Mouse (Mus musculus) hindbrain, embryonic 15.5 days (tissue): ENCODE data around the gene Sprr2f. TPM values are rescaled to one million over a fixed set of nuclear protein-coding genes. Genes with fewer than 3 reads are reported as not detected.

Experiments used
- ATAC-seq: fragments of 200-750 bp; cut with Nextera tagmentation; 2 replicates; pipeline ENCODE4 v1.8.0; 2017; ENCODE audit warnings: low read depth, moderate number of reproducible peaks, moderate TSS enrichment; ENCODE audit not compliant: low FRiP score
- H3K27ac ChIP-seq: fragments of 300-500 bp; sonication (generic); replicated peaks from 2 replicates; pipeline ENCODE4 v1.5.1; 2015; ENCODE audit warnings: mild to moderate bottlenecking, inconsistent platforms
- H3K27me3 ChIP-seq: fragments of 300-500 bp; sonication (generic); 2 replicates; pipeline ENCODE4 v1.6.1; 2015; ENCODE audit warnings: control low read depth, inconsistent platforms
- H3K36me3 ChIP-seq: fragments of 300-500 bp; sonication (generic); 2 replicates; pipeline ENCODE4 v1.6.1; 2015; ENCODE audit warnings: control low read depth, inconsistent platforms
- H3K4me1 ChIP-seq: fragments of 300-500 bp; sonication (generic); replicated peaks from 2 replicates; pipeline ENCODE4 v1.6.1; 2015; ENCODE audit warnings: control low read depth, inconsistent platforms
- H3K4me2 ChIP-seq: fragments of 300-500 bp; sonication (generic); 2 replicates; pipeline ENCODE4 v1.6.1; 2015; ENCODE audit warnings: moderate library complexity, mild to moderate bottlenecking, inconsistent platforms
- H3K4me3 ChIP-seq: fragments of 300-500 bp; sonication (generic); 2 replicates; pipeline ENCODE4 v1.5.1; 2015; ENCODE audit warnings: mild to moderate bottlenecking, inconsistent platforms
- H3K9ac ChIP-seq: fragments of 300-500 bp; sonication (generic); 2 replicates; pipeline ENCODE4 v1.6.1; 2015; ENCODE audit warnings: inconsistent platforms
- H3K9me3 ChIP-seq: fragments of 300-500 bp; sonication (generic); 2 replicates; pipeline ENCODE4 v1.6.1; 2016; ENCODE audit warnings: control low read depth, inconsistent platforms
- WGBS: fragments of 180-500 bp; shearing (Covaris S2); methylation state at CpG from one replicate; pipeline ENCODE4 v1.1.7; 2015; 5-methylcytosine and 5-hydroxymethylcytosine counted together
- polyA plus RNA-seq: library from polyadenylated mRNA; unstranded; fragments of >200 nt; fragmentation: Nextera tagmentation; extraction: Ambion mirVana; gene quantifications from 2 replicates; pipeline ENCODE4 v1.2.1, GENCODE M21; 2015

Gene Sprr2f
- not detected in 2 replicates for polyA plus RNA-seq

DNA sequence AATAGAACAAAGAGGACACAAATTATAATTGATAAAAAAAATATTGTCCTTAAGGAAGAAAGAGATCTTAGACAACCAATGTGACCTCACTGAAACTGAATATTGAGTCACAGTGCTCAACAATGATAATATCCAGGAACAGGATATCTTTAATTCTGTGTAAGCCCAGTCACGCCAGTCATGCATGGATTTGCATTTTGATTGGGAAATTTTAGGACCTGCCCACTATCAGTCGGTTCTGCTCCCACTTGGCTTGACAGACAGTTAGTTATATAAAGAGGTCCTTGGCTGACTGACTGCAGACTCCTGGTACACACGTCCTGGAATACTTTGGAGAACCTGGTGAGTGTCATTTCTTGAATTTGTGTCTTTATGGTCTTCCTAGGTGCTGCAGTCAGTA, at the start of gene Sprr2f:
Sprr2f (plus strand) TSS at position 301 of the 400 bp plus-strand sequence.
- Histone ChIP-seq H3K9me3 (no peaks in the 10 kb centered on the region), H3K36me3 (no peaks in the 10 kb centered on the region), H3K27me3 (no peaks in the 10 kb centered on the region), H3K27ac (no peak within 1 kb of the TSS), H3K4me2 (no peak within 1 kb of the TSS), H3K4me3 (no peak within 1 kb of the TSS), H3K9ac (no peak within 1 kb of the TSS), H3K4me1 (no peaks in the 10 kb centered on the region)
- WGBS, result 68% methylated on average over 3 of the region's 3 CpGs
- no peak for ATAC-seq

DNA sequence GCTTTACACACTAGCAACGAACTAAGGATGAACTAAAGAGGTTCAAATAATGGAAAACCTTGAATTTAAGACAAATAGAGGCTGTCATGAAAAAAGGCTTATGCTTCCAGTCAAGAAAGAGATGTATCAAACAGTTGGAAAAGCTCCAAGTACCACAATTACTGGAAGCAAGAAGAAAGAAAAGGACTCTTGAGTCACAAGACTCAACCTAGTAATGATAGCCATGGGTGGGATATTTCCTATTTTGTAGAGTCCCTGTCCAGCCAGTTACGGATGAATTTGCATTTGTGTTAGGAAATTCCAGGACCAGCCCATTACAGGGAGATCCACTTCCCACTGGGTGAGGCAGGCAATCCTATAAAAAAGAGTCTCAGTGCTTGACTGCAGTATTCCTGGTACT, 48.7 kb upstream of the Sprr2f start, which contains the start of gene Sprr2b:
Sprr2b (plus strand) TSS at position 301 of the 400 bp plus-strand sequence.
- ATAC-seq, result no peak
- H3K4me2 ChIP-seq, result no peak within 1 kb of the TSS
- no peaks in the 10 kb centered on the region for H3K4me1 ChIP-seq
- H3K9ac ChIP-seq, result no peak within 1 kb of the TSS
- no peak within 1 kb of the TSS for H3K27ac ChIP-seq
- H3K27me3 ChIP-seq, result no peaks in the 10 kb centered on the region
- WGBS, result 79% methylated on average over 2 of the region's 2 CpGs
- H3K4me3 ChIP-seq, result no peak within 1 kb of the TSS
- H3K36me3 ChIP-seq, result no peaks in the 10 kb centered on the region
- H3K9me3 ChIP-seq, result no peaks in the 10 kb centered on the region

DNA sequence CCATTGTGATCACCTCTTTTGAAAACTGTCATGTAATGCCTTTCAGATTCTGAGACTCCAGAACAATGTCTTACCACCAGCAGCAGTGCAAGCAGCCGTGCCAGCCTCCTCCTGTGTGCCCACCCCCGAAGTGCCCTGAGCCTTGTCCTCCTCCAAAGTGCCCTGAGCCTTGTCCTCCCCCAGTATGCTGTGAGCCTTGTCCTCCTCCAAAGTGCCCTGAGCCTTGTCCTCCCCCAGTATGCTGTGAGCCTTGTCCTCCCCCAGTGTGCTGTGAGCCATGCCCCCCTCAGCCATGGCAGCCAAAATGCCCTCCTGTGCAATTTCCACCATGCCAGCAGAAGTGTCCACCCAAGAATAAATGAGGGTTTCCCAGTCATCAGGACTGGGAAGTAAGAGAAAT, 47.6 kb upstream of the Sprr2f start:
- Histone ChIP-seq H3K9ac (no peak overlapping the region), H3K27me3 (no peaks in the 10 kb centered on the region), H3K9me3 (no peaks in the 10 kb centered on the region), H3K4me2 (no peak overlapping the region), H3K4me1 (no peaks in the 10 kb centered on the region), H3K36me3 (no peaks in the 10 kb centered on the region), H3K27ac (no peak overlapping the region), H3K4me3 (no peak overlapping the region)
- 61% methylated on average over 2 of the region's 2 CpGs for WGBS
- ATAC-seq, result no peak

DNA sequence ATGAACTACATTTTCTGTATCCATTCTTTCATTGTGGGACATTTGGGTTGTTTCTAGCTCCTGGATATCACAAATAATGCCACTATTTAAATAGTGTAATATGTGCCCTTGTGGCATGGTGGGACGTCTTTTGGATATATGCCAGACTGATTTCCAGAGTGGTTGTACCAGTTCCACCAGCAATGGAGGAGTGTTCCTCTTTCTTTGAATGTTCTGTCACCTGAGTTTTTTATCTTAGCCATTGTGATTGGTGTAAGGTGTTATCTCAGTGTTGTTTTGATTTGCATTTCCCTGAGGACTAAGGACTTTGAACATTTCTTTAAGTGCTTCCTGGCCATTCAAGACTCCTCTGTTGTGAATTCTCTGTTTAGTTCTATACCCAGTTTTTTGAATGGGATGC, 28.7 kb upstream of the Sprr2f start:
- ATAC-seq, result no peak
- no peak overlapping the region for H3K4me3 ChIP-seq
- H3K4me2 ChIP-seq, result no peak overlapping the region
- no peaks in the 10 kb centered on the region for H3K9me3 ChIP-seq
- H3K27me3 ChIP-seq, result no peaks in the 10 kb centered on the region
- no peaks in the 10 kb centered on the region for H3K4me1 ChIP-seq
- 94% methylated on average over 1 of the region's 1 CpGs for WGBS
- H3K27ac ChIP-seq, result no peak overlapping the region
- no peak overlapping the region for H3K9ac ChIP-seq
- H3K36me3 ChIP-seq, result no peaks in the 10 kb centered on the region

DNA sequence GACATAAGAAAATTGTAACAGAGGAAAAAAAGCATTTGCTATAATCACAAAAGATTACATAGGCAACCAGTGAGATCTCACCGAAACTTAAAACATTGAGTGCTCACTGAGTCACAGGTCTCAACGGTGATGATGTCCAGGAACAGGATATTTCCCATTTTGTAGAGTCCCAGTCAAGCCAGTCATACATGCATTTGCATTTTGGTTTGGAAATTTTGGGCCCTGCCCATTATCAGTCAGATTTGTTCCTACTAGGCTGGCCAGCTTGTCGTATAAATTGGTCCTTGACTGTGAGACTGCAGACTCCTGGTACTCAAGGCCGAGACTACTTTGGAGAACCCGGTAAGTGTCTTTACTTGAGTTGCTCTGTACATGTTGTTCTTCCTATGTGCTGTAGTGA, 26.1 kb upstream of the Sprr2f start, which contains the start of gene Sprr2d:
Sprr2d (plus strand) TSS at position 301 of the 400 bp plus-strand sequence.
- H3K9me3 ChIP-seq, result no peaks in the 10 kb centered on the region
- H3K4me1 ChIP-seq, result no peaks in the 10 kb centered on the region
- H3K4me2 ChIP-seq, result no peak within 1 kb of the TSS
- 96% methylated on average over 5 of the region's 5 CpGs for WGBS
- no peaks in the 10 kb centered on the region for H3K36me3 ChIP-seq
- no peak for ATAC-seq
- no peaks in the 10 kb centered on the region for H3K27me3 ChIP-seq
- no peak within 1 kb of the TSS for H3K27ac ChIP-seq
- H3K4me3 ChIP-seq, result no peak within 1 kb of the TSS
- H3K9ac ChIP-seq, result no peak within 1 kb of the TSS

DNA sequence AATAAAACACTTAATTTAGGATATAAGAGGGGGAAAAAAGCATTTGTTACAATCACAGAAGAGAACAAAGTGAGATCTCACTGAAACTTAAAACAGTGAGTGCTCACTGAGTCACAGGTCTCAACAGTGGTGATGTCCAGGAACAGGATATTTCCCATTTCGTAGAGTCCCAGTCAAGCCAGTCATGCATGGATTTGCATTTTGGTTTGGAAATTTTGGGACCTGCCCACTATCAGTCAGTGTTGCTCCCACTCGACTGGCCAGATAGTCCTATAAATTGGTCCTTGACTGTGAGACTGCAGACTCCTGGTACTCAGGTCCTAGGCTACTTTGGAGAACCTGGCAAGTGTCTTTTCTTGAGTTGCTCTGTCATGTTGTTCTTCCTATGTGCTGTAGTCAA, 13.1 kb upstream of the Sprr2f start, which contains the start of gene Sprr2e:
Sprr2e (plus strand) TSS at position 301 of the 400 bp plus-strand sequence.
- WGBS, result 90% methylated on average over 2 of the region's 2 CpGs
- Histone ChIP-seq H3K4me2 (no peak within 1 kb of the TSS), H3K27me3 (no peaks in the 10 kb centered on the region), H3K4me1 (no peaks in the 10 kb centered on the region), H3K9ac (no peak within 1 kb of the TSS), H3K4me3 (no peak within 1 kb of the TSS), H3K9me3 (no peaks in the 10 kb centered on the region), H3K27ac (no peak within 1 kb of the TSS), H3K36me3 (no peaks in the 10 kb centered on the region)
- no peak for ATAC-seq

DNA sequence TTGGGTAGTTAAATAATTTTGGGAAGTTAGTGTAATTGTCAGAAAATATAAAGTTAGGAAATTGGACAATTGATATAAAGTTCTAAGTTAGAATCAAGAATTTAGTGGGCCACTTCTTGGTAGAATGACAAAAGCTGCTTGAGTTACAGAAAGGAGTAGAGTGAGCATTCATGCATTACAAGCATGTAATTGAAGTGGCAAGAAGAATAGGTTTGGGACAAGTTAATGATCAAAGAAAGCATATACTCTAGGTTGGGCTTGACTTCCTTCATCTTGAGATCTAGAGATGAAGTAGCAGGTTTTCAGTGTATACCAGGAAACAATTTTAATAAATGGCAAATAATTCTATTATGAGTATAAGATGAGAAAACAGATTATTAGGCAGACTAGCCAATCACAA, 3.4 kb upstream of the Sprr2f start:
- H3K27ac ChIP-seq, result no peak overlapping the region
- no peaks in the 10 kb centered on the region for H3K27me3 ChIP-seq
- no peak for ATAC-seq
- no peak overlapping the region for H3K9ac ChIP-seq
- no peaks in the 10 kb centered on the region for H3K4me1 ChIP-seq
- no peaks in the 10 kb centered on the region for H3K36me3 ChIP-seq
- no peak overlapping the region for H3K4me2 ChIP-seq
- H3K4me3 ChIP-seq, result no peak overlapping the region
- 0 out of 2 replicates have a peak, but pooled peaks cover 4% of the 10 kb centered on the region for H3K9me3 ChIP-seq

DNA sequence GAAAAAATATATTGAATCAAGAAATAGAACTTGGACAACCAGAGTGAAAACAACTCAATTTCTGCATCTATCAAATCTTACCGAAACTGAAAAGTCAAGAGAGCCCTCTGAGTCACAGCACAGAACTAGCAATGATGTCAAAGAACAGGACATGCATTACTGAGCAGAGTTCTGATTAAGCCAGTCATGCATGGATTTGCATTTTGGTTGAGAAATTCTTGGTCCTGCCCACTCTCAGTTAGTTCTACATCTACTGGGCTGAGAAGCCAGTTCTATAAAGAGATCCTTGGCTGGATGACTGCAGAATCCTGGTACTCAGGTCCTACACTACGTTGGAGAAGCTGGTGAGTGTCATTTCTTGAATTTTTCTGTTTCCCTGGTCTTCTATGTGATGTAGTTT, 8.6 kb downstream of the Sprr2f start:
- WGBS, result 81% methylated on average over 2 of the region's 2 CpGs
- ATAC-seq, result no peak
- H3K27me3 ChIP-seq, result no peaks in the 10 kb centered on the region
- H3K4me2 ChIP-seq, result no peak overlapping the region
- no peaks in the 10 kb centered on the region for H3K9me3 ChIP-seq
- H3K4me1 ChIP-seq, result no peaks in the 10 kb centered on the region
- no peak overlapping the region for H3K27ac ChIP-seq
- H3K36me3 ChIP-seq, result no peaks in the 10 kb centered on the region
- H3K4me3 ChIP-seq, result no peak overlapping the region
- no peak overlapping the region for H3K9ac ChIP-seq

DNA sequence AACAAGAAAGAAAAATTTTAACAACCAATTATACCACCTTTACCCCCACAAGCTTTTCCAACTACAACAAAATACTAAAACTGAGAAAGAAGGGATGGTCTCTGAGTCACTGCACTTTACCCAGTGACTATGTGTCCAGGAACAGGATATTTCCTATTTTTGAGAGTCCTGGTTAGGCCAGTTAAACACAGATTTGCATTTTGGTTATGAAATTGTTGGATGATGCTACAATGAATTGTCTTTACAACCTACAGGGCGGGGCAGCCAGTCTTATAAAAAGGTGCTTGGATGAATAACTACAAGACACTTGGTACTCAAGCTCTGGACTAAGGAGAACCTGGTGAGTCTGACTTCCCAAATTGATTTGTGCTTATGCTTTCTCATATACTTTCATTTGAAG, 20.4 kb downstream of the Sprr2f start, which contains the start of gene Sprr2h:
Sprr2h (plus strand) TSS at position 301 of the 400 bp plus-strand sequence.
- Histone ChIP-seq H3K9ac (no peak within 1 kb of the TSS), H3K36me3 (no peaks in the 10 kb centered on the region), H3K27ac (no peak within 1 kb of the TSS), H3K9me3 (no peaks in the 10 kb centered on the region), H3K4me3 (no peak within 1 kb of the TSS), H3K4me1 (no peaks in the 10 kb centered on the region), H3K4me2 (no peak within 1 kb of the TSS), H3K27me3 (no peaks in the 10 kb centered on the region)
- no peak for ATAC-seq
- WGBS, result 98% methylated on average over 1 of the region's 1 CpGs

DNA sequence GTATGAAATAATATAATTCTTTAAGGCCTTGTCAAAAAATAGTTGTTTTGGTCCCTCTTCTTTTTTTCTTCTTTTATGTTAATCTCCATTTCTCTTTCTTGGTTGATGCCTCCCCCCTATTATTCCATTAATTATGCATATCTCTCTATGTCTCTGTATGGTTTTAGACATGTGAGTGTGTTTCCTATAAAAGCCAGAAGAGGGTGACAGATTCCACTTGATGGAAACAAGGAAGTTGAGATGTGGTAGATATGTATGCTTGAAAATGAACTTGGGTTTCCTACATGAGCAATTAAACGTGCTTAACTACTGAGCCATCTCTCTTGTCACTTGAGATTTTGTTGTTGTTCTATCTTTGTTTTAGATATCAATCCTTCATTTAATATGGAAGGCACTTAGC, 29.3 kb downstream of the Sprr2f start:
- ATAC-seq, result no peak

DNA sequence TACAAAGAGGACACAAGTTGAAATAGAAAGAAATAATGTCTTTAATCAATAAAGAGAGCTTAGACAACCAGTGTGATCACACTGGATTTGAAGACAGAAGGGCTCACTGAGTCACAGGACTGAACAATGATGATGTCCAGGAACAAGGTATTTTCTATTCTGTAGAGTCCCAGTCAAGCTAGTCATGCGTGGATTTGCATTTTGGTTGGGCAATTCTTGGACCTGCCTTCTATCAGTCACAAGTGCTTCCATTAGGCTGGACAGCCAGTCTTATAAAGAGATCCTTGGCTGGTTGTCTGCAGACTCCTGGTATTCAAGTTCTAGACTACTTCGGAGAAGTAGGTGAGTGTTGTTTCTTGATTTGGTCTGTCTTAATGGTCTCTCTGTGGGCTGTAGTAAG, 42.7 kb downstream of the Sprr2f start, which contains the start of gene Sprr2i:
Sprr2i (plus strand) TSS at position 301 of the 400 bp plus-strand sequence.
- 90% methylated on average over 2 of the region's 2 CpGs for WGBS
- Histone ChIP-seq H3K36me3 (no peaks in the 10 kb centered on the region), H3K27ac (no peak within 1 kb of the TSS), H3K9ac (no peak within 1 kb of the TSS), H3K4me3 (no peak within 1 kb of the TSS), H3K9me3 (no peaks in the 10 kb centered on the region), H3K27me3 (no peaks in the 10 kb centered on the region), H3K4me2 (no peak within 1 kb of the TSS), H3K4me1 (no peaks in the 10 kb centered on the region)
- ATAC-seq, result no peak

More for the DNA sequence above, 29.3 kb downstream of the Sprr2f start:
- Histone ChIP-seq H3K27me3 (no peaks in the 10 kb centered on the region), H3K9ac (no peak overlapping the region), H3K9me3 (no peaks in the 10 kb centered on the region), H3K4me3 (no peak overlapping the region), H3K27ac (no peak overlapping the region), H3K4me1 (no peaks in the 10 kb centered on the region), H3K36me3 (no peaks in the 10 kb centered on the region), H3K4me2 (no peak overlapping the region)
- WGBS, result 72% methylated on average over 1 of the region's 1 CpGs
